In the genomic region with DNA sequence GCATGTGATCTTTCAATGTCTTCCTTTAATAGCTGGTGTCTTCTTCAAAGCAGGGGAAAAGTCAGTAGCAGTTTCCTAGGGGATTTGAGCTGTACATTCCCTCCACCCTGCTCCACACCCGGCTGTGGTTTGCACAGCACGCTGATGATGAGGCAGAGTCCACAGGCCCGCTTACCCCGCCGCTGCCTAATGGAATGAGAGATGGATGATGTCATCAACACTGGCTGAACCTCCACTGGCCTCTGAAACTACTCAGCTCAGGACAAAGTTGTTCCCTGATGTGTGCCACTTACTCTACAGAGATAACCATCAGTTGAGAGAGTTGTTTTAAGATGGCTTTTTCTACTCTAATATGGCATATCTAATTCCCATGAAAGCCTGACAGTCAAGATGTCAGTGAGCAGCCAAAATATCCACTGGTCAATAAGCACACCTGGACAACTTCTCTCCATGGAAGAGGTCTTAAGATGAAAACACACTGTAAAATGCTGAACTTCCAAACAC, we compare ENCODE assay signal across 8 mouse cellular contexts.
DNase-seq lines count a peak whose midpoint lies in the region; ATAC-seq and TF ChIP-seq lines count a peak whose summit lies in the region.

No protein-coding gene starts in this region.

- H3K9me3 ChIP-seq in heart, embryonic 12.5 days (replicated peaks), result no peaks in the 10 kb centered on the region
- H3K9me3 ChIP-seq in kidney, postnatal 0 days (replicated peaks; ENCODE audit: low read length), result no peaks in the 10 kb centered on the region

- peaks cover 74% of the 10 kb centered on the region for H3K4me1 ChIP-seq in heart, embryonic 12.5 days (replicated peaks)
- H3K4me1 ChIP-seq in kidney, postnatal 0 days (replicated peaks; ENCODE audit: insufficient read depth, low read length), result peaks cover 12% of the 10 kb centered on the region

- peak overlapping the region; percentile 56 for H3K4me2 ChIP-seq in heart, embryonic 12.5 days
- no peak overlapping the region for H3K4me2 ChIP-seq in kidney, postnatal 0 days (ENCODE audit: low read length)
- H3K4me2 ChIP-seq in myocyte (ENCODE audit: low read depth), result peak overlapping the region; percentile 97

- H3K4me3 ChIP-seq in heart, embryonic 12.5 days, result no peak overlapping the region
- H3K4me3 ChIP-seq in kidney, postnatal 0 days (replicated peaks; ENCODE audit: low read depth, low read length), result no peak overlapping the region
- no peak overlapping the region for H3K4me3 ChIP-seq in myocyte

- no peak for DNase-seq in frontal cortex, postnatal 25 days (ENCODE audit: low spot score in 2 of 2)
- DNase-seq in kidney, postnatal 0 days (ENCODE audit: low spot score), result peak; percentile 50
- no peak for DNase-seq in spleen, adult 18-20 months
- no peak for DNase-seq in spleen, postnatal 14 days (ENCODE audit: low spot score in 2 of 2)
- DNase-seq in right cerebral cortex, postnatal 25 days, result no peak

- no peak overlapping the region for H3K9ac ChIP-seq in heart, embryonic 12.5 days
- no peak overlapping the region for H3K9ac ChIP-seq in kidney, postnatal 0 days (ENCODE audit: low read depth, low read length)

- TF ChIP-seq CTCF in kidney, postnatal 0 days (IDR thresholded peaks at IDR 0.05; ENCODE audit: low read depth), result no peak

- no peaks in the 10 kb centered on the region for H3K36me3 ChIP-seq in heart, embryonic 12.5 days
- no peaks in the 10 kb centered on the region for H3K36me3 ChIP-seq in kidney, postnatal 0 days (ENCODE audit: insufficient read depth, low read length)
- H3K36me3 ChIP-seq in myocyte (ENCODE audit: control insufficient read depth, insufficient read depth), result no peaks in the 10 kb centered on the region

- no peaks in the 10 kb centered on the region for H3K27me3 ChIP-seq in heart, embryonic 12.5 days (replicated peaks)
- H3K27me3 ChIP-seq in kidney, postnatal 0 days (ENCODE audit: insufficient read depth, low read length), result no peaks in the 10 kb centered on the region
- no peaks in the 10 kb centered on the region for H3K27me3 ChIP-seq in myocyte (ENCODE audit: control insufficient read depth, insufficient read depth, insufficient read length)

- H3K79me2 ChIP-seq in myocyte (ENCODE audit: control insufficient read depth, insufficient read depth), result peaks cover 38% of the 10 kb centered on the region

- 14% methylated on average over 5 of the region's 5 CpGs for WGBS in heart, embryonic 12.5 days
- WGBS in kidney, postnatal 0 days, result 20% methylated on average over 5 of the region's 5 CpGs

- no peak overlapping the region for H3ac ChIP-seq in myocyte (ENCODE audit: control insufficient read depth, insufficient read length)

- H3K27ac ChIP-seq in heart, embryonic 12.5 days (ENCODE audit: poor library complexity, severe bottlenecking), result peak overlapping the region; percentile 80
- peak overlapping the region; percentile 42; the same call in 1 of the 2 replicates for H3K27ac ChIP-seq in kidney, postnatal 0 days

- no peak for TF ChIP-seq POLR2A in myocyte (IDR thresholded peaks at IDR 0.05; ENCODE audit: insufficient read length, low read depth)

- 0 out of 2 replicates have a peak, but pooled peaks have one; percentile 14 for ATAC-seq in frontal cortex, adult (ENCODE audit: low TSS enrichment)
- ATAC-seq in heart, embryonic 12.5 days (ENCODE audit: insufficient number of reproducible peaks, low FRiP score), result no peak
- peak; percentile 68; the same call in 1 of the 2 replicates for ATAC-seq in kidney, postnatal 0 days (replicated peaks; ENCODE audit: low FRiP score, low read depth)

TF ChIP-seq in myocyte, 11 proteins besides CTCF, POLR2A, EP300 and RAD21:
- TF ChIP-seq TCF3 (IDR thresholded peaks at IDR 0.05; ENCODE audit: insufficient read length, low read depth) (no peak), REST (IDR thresholded peaks at IDR 0.05; ENCODE audit: insufficient read depth, insufficient read length) (no peak), MYOG (IDR thresholded peaks at IDR 0.05; ENCODE audit: control insufficient read depth in 1 of 3, insufficient read depth in 1 of 3, insufficient read length in 2 of 3, low read depth in 2 of 3) (peak in 1 of 3 experiments; percentile 24), MAX (IDR thresholded peaks at IDR 0.05; ENCODE audit: low read depth) (no peak), USF1 (IDR thresholded peaks at IDR 0.05; ENCODE audit: low read depth) (no peak), MYOD1 (IDR thresholded peaks at IDR 0.05; ENCODE audit: control insufficient read depth in 1 of 3, insufficient read length in 2 of 3, low read depth in 2 of 3) (peak in 1 of 3 experiments; percentile 17), CEBPB (IDR thresholded peaks at IDR 0.05; ENCODE audit: insufficient read depth, poor library complexity, severe bottlenecking) (no peak), SRF (IDR thresholded peaks at IDR 0.05; ENCODE audit: control insufficient read depth, insufficient read length, low read depth) (no peak), TCF12 (IDR thresholded peaks at IDR 0.05; ENCODE audit: insufficient read depth, poor library complexity, severe bottlenecking) (no peak)
TF ChIP-seq in myocyte: peak in this region for 2.
